Mouse (Mus musculus) lung, postnatal 0 days (tissue): ENCODE data around the gene Syngr1. TPM values are rescaled to one million over a fixed set of nuclear protein-coding genes. Genes with fewer than 3 reads are reported as not detected.

Experiments used
- ATAC-seq: fragments of 200-750 bp; cut with Nextera tagmentation; 2 replicates; pipeline ENCODE4 v1.8.0; 2017; ENCODE audit warnings: moderate library complexity
- DNase-seq: peaks from one replicate; pipeline ENCODE4 v3.0.0-alpha.2; 2016; ENCODE audit warnings: low spot score
- H3K27ac ChIP-seq: fragments of 300-500 bp; sonication (generic); 2 replicates; pipeline ENCODE4 v1.5.1; 2014; ENCODE audit warnings: antibody characterized with exemption, mild to moderate bottlenecking, low read length, mixed read lengths
- H3K27me3 ChIP-seq: fragments of 300-500 bp; sonication (generic); replicated peaks from 2 replicates; pipeline ENCODE4 v1.6.1; 2014; ENCODE audit warnings: low read length, mixed read lengths; ENCODE audit not compliant: insufficient read depth
- H3K36me3 ChIP-seq: fragments of 300-500 bp; sonication (generic); 2 replicates; pipeline ENCODE4 v1.6.1; 2014; ENCODE audit warnings: low read length, mixed read lengths; ENCODE audit not compliant: insufficient read depth
- H3K4me1 ChIP-seq: fragments of 300-500 bp; sonication (generic); 2 replicates; pipeline ENCODE4 v1.6.1; 2014; ENCODE audit warnings: antibody characterized with exemption, low read depth, low read length, mixed read lengths; ENCODE audit not compliant: insufficient read depth
- H3K4me2 ChIP-seq: fragments of 300-500 bp; sonication (generic); replicated peaks from 2 replicates; pipeline ENCODE4 v1.6.1; 2014; ENCODE audit warnings: low read depth, mild to moderate bottlenecking, low read length, moderate library complexity, mixed read lengths
- H3K4me3 ChIP-seq: fragments of 300-500 bp; sonication (generic); 2 replicates; pipeline ENCODE4 v1.5.1; 2014; ENCODE audit warnings: low read depth, low read length
- H3K9ac ChIP-seq: fragments of 300-500 bp; sonication (generic); replicated peaks from 2 replicates; pipeline ENCODE4 v1.6.1; 2014; ENCODE audit warnings: low read depth, mild to moderate bottlenecking
- H3K9me3 ChIP-seq: fragments of 300-500 bp; sonication (generic); 2 replicates; pipeline ENCODE4 v1.6.1; 2016; ENCODE audit warnings: low read length, mixed read lengths
- CTCF ChIP-seq: IDR thresholded peaks from 2 replicates; pipeline ENCODE4 v1.5.1; 2016; ENCODE audit warnings: antibody characterized with exemption, mild to moderate bottlenecking
- EP300 ChIP-seq: IDR thresholded peaks from 2 replicates; pipeline ENCODE4 v1.6.1; 2016; ENCODE audit warnings: antibody characterized with exemption, mild to moderate bottlenecking, control low read depth
- WGBS: fragments of 180-500 bp; shearing (Covaris S2); extraction: QIAGEN DNeasy Blood & Tissue Kit; methylation state at CpG from one replicate; pipeline ENCODE4 v1.1.7; 2014; 5-methylcytosine and 5-hydroxymethylcytosine counted together
- polyA plus RNA-seq: library from polyadenylated mRNA; unstranded; fragments of >200 nt; fragmentation: Nextera tagmentation; extraction: Ambion mirVana; gene quantifications from 2 replicates; pipeline ENCODE4 v1.2.1, GENCODE M21; 2015

Gene Syngr1
- polyA plus RNA-seq, 1 experiment from 2014 or later = 34.4 TPM

- DNase-seq (no peak), ATAC-seq (no peak)
- no peak for TF ChIP-seq CTCF
- TF ChIP-seq EP300 = no peak
- WGBS = 57% methylated on average over 6 of the region's 6 CpGs
- Histone ChIP-seq H3K4me1 (no peaks in the 10 kb centered on the region), H3K4me3 (no peak overlapping the region), H3K36me3 (no peaks in the 10 kb centered on the region), H3K27ac (no peak overlapping the region), H3K27me3 (no peaks in the 10 kb centered on the region), H3K9me3 (no peaks in the 10 kb centered on the region), H3K4me2 (no peak overlapping the region), H3K9ac (no peak overlapping the region)
Measured at GRCm38 (mm10) chr15:80146153-80146552, 55.0 kb downstream of the Syngr1 start.

- H3K27ac ChIP-seq = no peak overlapping the region
- 90% methylated on average over 14 of the region's 14 CpGs for WGBS
- ATAC-seq (no peak), DNase-seq (no peak)
- H3K4me1 ChIP-seq = no peaks in the 10 kb centered on the region
- no peak overlapping the region for H3K9ac ChIP-seq
- H3K9me3 ChIP-seq = no peaks in the 10 kb centered on the region
- no peak for TF ChIP-seq CTCF
- no peak for TF ChIP-seq EP300
- H3K4me2 ChIP-seq = no peak overlapping the region
- H3K4me3 ChIP-seq = no peak overlapping the region
- H3K27me3 ChIP-seq = no peaks in the 10 kb centered on the region
- no peaks in the 10 kb centered on the region for H3K36me3 ChIP-seq
Measured at GRCm38 (mm10) chr15:80147090-80147489, 56.0 kb downstream of the Syngr1 start.

GRCm38 (mm10) chr15:80147511-80147910 is 56.4 kb downstream of the Syngr1 start:
- Histone ChIP-seq H3K4me2 (no peak overlapping the region), H3K9me3 (no peaks in the 10 kb centered on the region), H3K4me3 (no peak overlapping the region), H3K9ac (no peak overlapping the region), H3K36me3 (no peaks in the 10 kb centered on the region), H3K27ac (no peak overlapping the region), H3K4me1 (no peaks in the 10 kb centered on the region), H3K27me3 (no peaks in the 10 kb centered on the region)
- 59% methylated on average over 5 of the region's 5 CpGs for WGBS
- DNase-seq (no peak), ATAC-seq (no peak)
- TF ChIP-seq EP300 (no peak), CTCF (no peak)

GRCm38 (mm10) chr15:80148565-80148964 is 57.4 kb downstream of the Syngr1 start:
- H3K36me3 ChIP-seq = no peaks in the 10 kb centered on the region
- DNase-seq (peak; percentile 35), ATAC-seq (peak; percentile 28; the same call in 1 of the 2 replicates)
- peak overlapping the region; percentile 20; the same call in 1 of the 2 replicates for H3K27ac ChIP-seq
- H3K4me2 ChIP-seq = no peak overlapping the region
- WGBS = 59% methylated on average over 8 of the region's 8 CpGs
- TF ChIP-seq EP300 = no peak
- no peak for TF ChIP-seq CTCF
- no peak overlapping the region for H3K4me3 ChIP-seq
- H3K4me1 ChIP-seq = no peaks in the 10 kb centered on the region
- H3K9ac ChIP-seq = no peak overlapping the region
- H3K27me3 ChIP-seq = no peaks in the 10 kb centered on the region
- no peaks in the 10 kb centered on the region for H3K9me3 ChIP-seq

- TF ChIP-seq EP300 (no peak), CTCF (no peak)
- H3K27me3 ChIP-seq = no peaks in the 10 kb centered on the region
- H3K9me3 ChIP-seq = no peaks in the 10 kb centered on the region
- no peaks in the 10 kb centered on the region for H3K4me1 ChIP-seq
- no peak overlapping the region for H3K9ac ChIP-seq
- H3K4me2 ChIP-seq = no peak overlapping the region
- H3K27ac ChIP-seq = no peak overlapping the region
- H3K36me3 ChIP-seq = 0 out of 2 replicates have a peak, but pooled peaks cover 5% of the 10 kb centered on the region
- no peak for ATAC-seq
- 81% methylated on average over 7 of the region's 7 CpGs for WGBS
- DNase-seq = no peak
- no peak overlapping the region for H3K4me3 ChIP-seq
Measured at GRCm38 (mm10) chr15:80149517-80149916, 58.4 kb downstream of the Syngr1 start.

GRCm38 (mm10) chr15:80152663-80153062 is 61.5 kb downstream of the Syngr1 start:
- TF ChIP-seq CTCF (no peak), EP300 (no peak)
- 0 out of 2 replicates have a peak, but pooled peaks cover 8% of the 10 kb centered on the region for H3K36me3 ChIP-seq

GRCm38 (mm10) chr15:80153757-80154156 is 62.6 kb downstream of the Syngr1 start:
- 0 out of 2 replicates have a peak, but pooled peaks cover 8% of the 10 kb centered on the region for H3K36me3 ChIP-seq

More at GRCm38 (mm10) chr15:80152663-80153062, 61.5 kb downstream of the Syngr1 start:
- H3K27me3 ChIP-seq = no peaks in the 10 kb centered on the region
- H3K4me1 ChIP-seq = 0 out of 2 replicates have a peak, but pooled peaks cover 3% of the 10 kb centered on the region
- DNase-seq = no peak
- no peak overlapping the region; the same call in 1 of the 2 replicates for H3K27ac ChIP-seq
- peak; percentile 41; the same call in 1 of the 2 replicates for ATAC-seq
- H3K9me3 ChIP-seq = no peaks in the 10 kb centered on the region
- no peak overlapping the region for H3K9ac ChIP-seq
- no peak overlapping the region for H3K4me2 ChIP-seq
- WGBS = 65% methylated on average over 10 of the region's 10 CpGs
- H3K4me3 ChIP-seq = no peak overlapping the region

More at GRCm38 (mm10) chr15:80153757-80154156, 62.6 kb downstream of the Syngr1 start:
- peaks cover 3% of the 10 kb centered on the region; the same call in 1 of the 2 replicates for H3K4me1 ChIP-seq
- no peaks in the 10 kb centered on the region for H3K27me3 ChIP-seq
- 71% methylated on average over 11 of the region's 11 CpGs for WGBS
- ATAC-seq = no peak
- no peaks in the 10 kb centered on the region for H3K9me3 ChIP-seq
- H3K4me2 ChIP-seq = no peak overlapping the region
- DNase-seq = no peak
- H3K27ac ChIP-seq = no peak overlapping the region
- no peak for TF ChIP-seq EP300
- no peak for TF ChIP-seq CTCF
- no peak overlapping the region for H3K9ac ChIP-seq
- no peak overlapping the region for H3K4me3 ChIP-seq
